Mouse (Mus musculus): ENCODE data around the gene Arhgap33. TPM values are rescaled to one million over a fixed set of nuclear protein-coding genes. Genes with fewer than 3 reads are reported as not detected.
"Not testable (repeated sequence)": the region's sequence is repeated elsewhere in the genome, so short reads cannot be mapped to it uniquely, and the experiment has no call there.

Arhgap33 gene
- polyA plus RNA-seq, 1 experiment from 2014 or later: 1.5 TPM

DNA sequence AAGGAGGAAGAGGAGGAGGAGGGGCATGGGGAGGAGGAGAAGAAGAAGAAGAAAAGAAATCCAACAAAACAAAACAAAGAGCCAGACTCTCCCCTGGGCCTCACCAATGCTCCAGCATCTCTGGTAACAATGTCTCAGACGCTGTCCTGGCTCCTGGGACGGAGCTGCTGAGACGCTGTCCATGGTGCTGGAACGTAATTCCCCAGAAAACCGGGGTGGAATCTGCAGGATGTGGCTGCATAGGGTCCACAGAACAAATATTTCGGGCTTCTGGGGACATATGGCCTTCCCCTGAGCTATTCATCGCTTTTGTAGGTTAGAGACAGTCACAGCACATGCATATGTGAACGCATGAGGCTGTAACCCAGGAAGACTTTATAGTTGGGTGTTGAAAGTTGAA lies 50.6 kb downstream of the Arhgap33 start:
- Histone ChIP-seq H3K27me3 (ENCODE audit: control insufficient read depth, insufficient read depth, low read length) (no peaks in the 10 kb centered on the region), H3K4me1 (replicated peaks; ENCODE audit: control insufficient read depth, insufficient read depth) (no peaks in the 10 kb centered on the region), H3K9me3 (ENCODE audit: control insufficient read depth, low read length) (no peaks in the 10 kb centered on the region), H3K4me3 (ENCODE audit: low read depth, low read length) (no peak overlapping the region), H3K4me2 (replicated peaks; ENCODE audit: low read depth) (no peak overlapping the region), H3K36me3 (ENCODE audit: control insufficient read depth, insufficient read depth, low read length) (no peaks in the 10 kb centered on the region), H3K9ac (ENCODE audit: low read length) (no peak overlapping the region), H3K27ac (replicated peaks) (no peak overlapping the region)
- DNase-seq (ENCODE audit: low spot score) (peak; percentile 54), ATAC-seq (ENCODE audit: low FRiP score, low TSS enrichment) (no peak)
- TF ChIP-seq EP300 (optimal IDR thresholded peaks at IDR 0.05) (no peak), CTCF (IDR thresholded peaks at IDR 0.05; ENCODE audit: low read depth) (no peak)
- WGBS: 17% methylated on average over 8 of the region's 8 CpGs

DNA sequence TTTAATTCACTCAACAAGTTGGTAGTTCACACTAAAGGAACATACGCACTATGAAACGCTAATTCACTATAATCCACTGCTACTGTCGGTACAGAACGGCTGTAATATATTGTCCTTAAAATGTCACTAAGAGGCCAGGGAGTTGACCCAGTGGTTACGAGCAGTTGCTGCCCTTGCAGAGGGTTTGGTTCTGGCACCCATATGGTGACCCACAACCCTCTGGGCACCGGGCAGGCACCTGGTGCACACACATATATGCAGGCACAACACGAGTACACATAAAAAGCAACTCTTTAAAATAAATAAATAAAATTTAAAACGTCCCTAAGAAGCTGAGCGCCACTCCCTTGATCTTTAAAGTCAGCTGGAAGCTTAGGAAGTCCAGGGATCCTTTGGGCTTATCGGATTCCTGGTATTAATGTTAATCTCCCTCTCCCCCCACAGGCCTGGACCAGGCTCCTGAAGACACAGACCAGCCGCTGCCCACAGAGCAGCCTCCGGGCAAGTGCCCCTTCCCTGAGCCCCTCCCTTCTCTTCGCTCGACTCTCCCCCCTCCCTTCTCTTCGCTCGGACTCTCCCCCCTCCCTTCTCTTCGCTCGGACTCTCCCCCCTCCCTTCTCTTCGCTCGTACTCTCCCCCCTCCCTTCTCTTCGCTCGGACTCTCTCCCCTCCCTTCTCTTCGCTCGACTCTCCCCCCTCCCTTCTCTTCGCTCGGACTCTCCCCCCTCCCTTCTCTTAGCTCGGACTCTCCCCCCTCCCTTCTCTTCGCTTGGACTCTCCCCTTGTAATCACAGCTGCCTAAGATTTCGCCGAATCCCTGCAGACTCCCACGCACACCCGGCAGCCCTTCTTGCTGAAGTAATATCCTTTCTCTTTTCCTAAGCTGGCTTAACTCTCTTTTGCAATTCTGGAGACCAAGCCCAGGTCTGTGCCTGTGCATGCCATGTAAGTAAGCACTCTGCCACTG lies 57.2 kb downstream of the Arhgap33 start:
- Histone ChIP-seq H3K9me3 (ENCODE audit: control insufficient read depth, low read length) (no peaks in the 10 kb centered on the region), H3K4me1 (replicated peaks; ENCODE audit: control insufficient read depth, insufficient read depth) (no peaks in the 10 kb centered on the region), H3K27ac (replicated peaks) (no peak overlapping the region), H3K36me3 (ENCODE audit: control insufficient read depth, insufficient read depth, low read length) (no peaks in the 10 kb centered on the region), H3K27me3 (ENCODE audit: control insufficient read depth, insufficient read depth, low read length) (no peaks in the 10 kb centered on the region), H3K4me3 (ENCODE audit: low read depth, low read length) (no peak overlapping the region), H3K9ac (ENCODE audit: low read length) (no peak overlapping the region), H3K4me2 (replicated peaks; ENCODE audit: low read depth) (peak overlapping the region; percentile 38)
- 9% methylated on average over 26 of the region's 32 CpGs for WGBS
- ATAC-seq (ENCODE audit: low FRiP score, low TSS enrichment) (no peak), DNase-seq (ENCODE audit: low spot score) (peak; percentile 10)
- TF ChIP-seq EP300 (optimal IDR thresholded peaks at IDR 0.05) (no peak), CTCF (IDR thresholded peaks at IDR 0.05; ENCODE audit: low read depth) (no peak)

DNA sequence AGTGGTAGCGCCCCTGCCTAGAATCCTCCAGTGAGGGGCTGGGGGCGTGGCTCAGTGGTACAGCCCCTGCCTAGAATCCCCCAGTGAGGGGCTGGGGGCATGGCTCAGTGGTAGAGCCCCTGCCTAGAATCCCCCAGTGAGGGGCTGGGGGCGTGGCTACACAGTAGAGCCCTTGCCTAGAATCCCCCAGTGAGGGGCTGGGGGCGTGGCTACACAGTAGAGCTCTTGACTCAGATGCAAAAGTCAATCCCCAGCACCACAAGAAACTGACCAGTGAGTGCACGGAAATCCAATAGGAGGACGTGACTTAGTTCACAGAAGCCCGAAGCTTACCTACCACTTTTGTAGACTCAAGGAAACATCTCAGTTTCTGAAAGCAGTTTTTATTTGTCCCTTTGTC lies 58.7 kb downstream of the Arhgap33 start:
- not testable (repeated sequence) for H3K9me3 ChIP-seq (ENCODE audit: control insufficient read depth, low read length); H3K36me3 ChIP-seq (ENCODE audit: control insufficient read depth, insufficient read depth, low read length); DNase-seq (ENCODE audit: low spot score); H3K4me2 ChIP-seq (replicated peaks; ENCODE audit: low read depth); ATAC-seq (ENCODE audit: low FRiP score, low TSS enrichment); H3K27ac ChIP-seq (replicated peaks); H3K9ac ChIP-seq (ENCODE audit: low read length); H3K27me3 ChIP-seq (ENCODE audit: control insufficient read depth, insufficient read depth, low read length); H3K4me1 ChIP-seq (replicated peaks; ENCODE audit: control insufficient read depth, insufficient read depth); H3K4me3 ChIP-seq (ENCODE audit: low read depth, low read length)
- WGBS: 92% methylated on average over 7 of the region's 7 CpGs

DNA sequence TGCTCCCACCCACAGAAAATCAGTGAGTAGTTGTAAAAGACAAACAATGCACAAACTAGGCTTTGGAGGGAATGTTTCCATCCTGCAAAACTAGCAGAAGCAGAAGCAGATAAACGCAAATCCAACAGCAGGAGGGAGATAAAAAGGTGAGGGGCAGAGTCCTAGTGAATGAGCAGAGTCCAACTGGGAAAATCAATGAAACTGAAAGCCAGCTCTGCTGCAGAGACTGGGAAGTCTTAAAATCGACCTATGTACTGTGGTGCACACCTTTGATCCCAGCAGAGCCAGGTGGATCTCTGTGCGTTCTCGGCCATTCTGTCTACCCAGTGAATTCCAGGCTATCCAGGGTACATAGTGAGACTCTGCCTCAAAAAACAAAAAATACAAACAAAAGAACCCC lies 59.9 kb downstream of the Arhgap33 start:
- DNase-seq (ENCODE audit: low spot score): no peak
- no peaks in the 10 kb centered on the region for H3K9me3 ChIP-seq (ENCODE audit: control insufficient read depth, low read length)

DNA sequence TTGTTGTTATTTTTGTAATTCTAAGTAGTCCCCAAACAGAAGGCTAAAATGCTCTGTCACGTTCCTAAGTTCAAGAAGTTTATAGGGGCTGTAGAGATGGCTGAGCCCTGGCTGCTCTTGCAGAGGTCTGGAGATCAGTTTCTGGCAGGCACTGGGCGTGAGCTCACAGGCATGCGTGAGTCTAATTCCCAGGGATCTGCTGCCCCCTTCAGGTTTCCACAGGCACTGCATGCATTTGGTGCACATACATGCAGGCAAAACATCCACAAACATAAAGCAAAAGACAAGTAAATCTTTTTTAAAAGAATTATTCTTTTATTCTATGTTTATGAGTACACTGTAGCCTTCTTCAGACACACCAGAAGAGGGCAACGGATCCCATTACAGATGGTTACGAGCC lies 62.4 kb downstream of the Arhgap33 start:
- ATAC-seq (ENCODE audit: low FRiP score, low TSS enrichment): no peak
- no peak overlapping the region for H3K27ac ChIP-seq (replicated peaks)
- H3K36me3 ChIP-seq (ENCODE audit: control insufficient read depth, insufficient read depth, low read length): no peaks in the 10 kb centered on the region
- DNase-seq (ENCODE audit: low spot score): peak; percentile 53
- no peak overlapping the region for H3K9ac ChIP-seq (ENCODE audit: low read length)
- no peaks in the 10 kb centered on the region for H3K9me3 ChIP-seq (ENCODE audit: control insufficient read depth, low read length)
- H3K27me3 ChIP-seq (ENCODE audit: control insufficient read depth, insufficient read depth, low read length): no peaks in the 10 kb centered on the region
- no peaks in the 10 kb centered on the region for H3K4me1 ChIP-seq (replicated peaks; ENCODE audit: control insufficient read depth, insufficient read depth)
- 46% methylated on average over 5 of the region's 5 CpGs for WGBS
- H3K4me2 ChIP-seq (replicated peaks; ENCODE audit: low read depth): no peak overlapping the region
- TF ChIP-seq EP300 (optimal IDR thresholded peaks at IDR 0.05) (no peak), CTCF (IDR thresholded peaks at IDR 0.05; ENCODE audit: low read depth) (peak; percentile 71)
- H3K4me3 ChIP-seq (ENCODE audit: low read depth, low read length): no peak overlapping the region

More for the DNA sequence above, 59.9 kb downstream of the Arhgap33 start:
- TF ChIP-seq EP300 (optimal IDR thresholded peaks at IDR 0.05): no peak
- no peak for TF ChIP-seq CTCF (IDR thresholded peaks at IDR 0.05; ENCODE audit: low read depth)
- Histone ChIP-seq H3K9ac (ENCODE audit: low read length) (no peak overlapping the region), H3K4me1 (replicated peaks; ENCODE audit: control insufficient read depth, insufficient read depth) (no peaks in the 10 kb centered on the region), H3K4me3 (ENCODE audit: low read depth, low read length) (no peak overlapping the region), H3K36me3 (ENCODE audit: control insufficient read depth, insufficient read depth, low read length) (no peaks in the 10 kb centered on the region), H3K4me2 (replicated peaks; ENCODE audit: low read depth) (no peak overlapping the region), H3K27ac (replicated peaks) (no peak overlapping the region), H3K27me3 (ENCODE audit: control insufficient read depth, insufficient read depth, low read length) (no peaks in the 10 kb centered on the region)
- 39% methylated on average over 4 of the region's 4 CpGs for WGBS
- ATAC-seq (ENCODE audit: low FRiP score, low TSS enrichment): no peak

Small RNA genes within 50 kb of the gene (microRNA-seq; reads per million reads assigned to microRNA genes)
- gene Gm38670: 2.6 reads per million

Other genes with a start within 250 kb of the Arhgap33 start
- 9.6 and 10.2 TPM in 2 replicates for gene Clip3, start 243.3 kb downstream of the Arhgap33 start, polyA plus RNA-seq (2015; fragmentation: Nextera tagmentation; extraction: Ambion mirVana)
- 55.4 and 58.8 TPM in 2 replicates for gene Alkbh6, start 226.3 kb downstream of the Arhgap33 start, polyA plus RNA-seq (2015; fragmentation: Nextera tagmentation; extraction: Ambion mirVana)
- gene Syne4, start 220.3 kb downstream of the Arhgap33 start, polyA plus RNA-seq (2015; fragmentation: Nextera tagmentation; extraction: Ambion mirVana): 13.5 and 14.2 TPM in 2 replicates
- gene E130208F15Rik, start 213.3 kb downstream of the Arhgap33 start, polyA plus RNA-seq (2015; fragmentation: Nextera tagmentation; extraction: Ambion mirVana): not detected in 2 replicates
- gene Sdhaf1, start 211.2 kb downstream of the Arhgap33 start, polyA plus RNA-seq (2015; fragmentation: Nextera tagmentation; extraction: Ambion mirVana): 19.1 and 20.2 TPM in 2 replicates
- gene Lrfn3, start 172.3 kb downstream of the Arhgap33 start, polyA plus RNA-seq (2015; fragmentation: Nextera tagmentation; extraction: Ambion mirVana): 2.9 and 3.3 TPM in 2 replicates
- 66.6 and 71.0 TPM in 2 replicates for gene Tyrobp, start 121.3 kb downstream of the Arhgap33 start, polyA plus RNA-seq (2015; fragmentation: Nextera tagmentation; extraction: Ambion mirVana)
- gene Hcst, start 115.2 kb downstream of the Arhgap33 start, polyA plus RNA-seq (2015; fragmentation: Nextera tagmentation; extraction: Ambion mirVana): 3.2 and 3.7 TPM in 2 replicates
- 1.1 TPM in 2 replicates for gene Nfkbid, start 113.3 kb downstream of the Arhgap33 start, polyA plus RNA-seq (2015; fragmentation: Nextera tagmentation; extraction: Ambion mirVana)
- gene Aplp1, start 89.5 kb downstream of the Arhgap33 start, polyA plus RNA-seq (2015; fragmentation: Nextera tagmentation; extraction: Ambion mirVana): 21.7 and 24.1 TPM in 2 replicates
- gene Kirrel2, start 77.4 kb downstream of the Arhgap33 start, polyA plus RNA-seq (2015; fragmentation: Nextera tagmentation; extraction: Ambion mirVana): 0.18 TPM in 2 replicates
- 0.16 and 0.25 TPM in 2 replicates for gene Nphs1, start 76.7 kb downstream of the Arhgap33 start, polyA plus RNA-seq (2015; fragmentation: Nextera tagmentation; extraction: Ambion mirVana)
- 0.42 and 0.68 TPM in 2 replicates for gene Prodh2, start 41.4 kb downstream of the Arhgap33 start, polyA plus RNA-seq (2015; fragmentation: Nextera tagmentation; extraction: Ambion mirVana)
- 66.4 and 75.7 TPM in 2 replicates for gene Hspb6, start 17.1 kb upstream of the Arhgap33 start, polyA plus RNA-seq (2015; fragmentation: Nextera tagmentation; extraction: Ambion mirVana)
- gene Proser3, start 17.2 kb upstream of the Arhgap33 start, polyA plus RNA-seq (2015; fragmentation: Nextera tagmentation; extraction: Ambion mirVana): 2.2 and 2.3 TPM in 2 replicates
- gene Lin37, start 24.8 kb upstream of the Arhgap33 start, polyA plus RNA-seq (2015; fragmentation: Nextera tagmentation; extraction: Ambion mirVana): 30.2 and 30.9 TPM in 2 replicates
- 60.5 and 63.9 TPM in 2 replicates for gene U2af1l4, start 28.2 kb upstream of the Arhgap33 start, polyA plus RNA-seq (2015; fragmentation: Nextera tagmentation; extraction: Ambion mirVana)
- gene Gm49396, start 28.3 kb upstream of the Arhgap33 start, polyA plus RNA-seq (2015; fragmentation: Nextera tagmentation; extraction: Ambion mirVana): 2.5 and 2.6 TPM in 2 replicates
- 185 and 197 TPM in 2 replicates for gene Psenen, start 28.6 kb upstream of the Arhgap33 start, polyA plus RNA-seq (2015; fragmentation: Nextera tagmentation; extraction: Ambion mirVana)
- 1.3 and 1.4 TPM in 2 replicates for gene Igflr1, start 30.4 kb upstream of the Arhgap33 start, polyA plus RNA-seq (2015; fragmentation: Nextera tagmentation; extraction: Ambion mirVana)
- gene Kmt2b, start 53.7 kb upstream of the Arhgap33 start, polyA plus RNA-seq (2015; fragmentation: Nextera tagmentation; extraction: Ambion mirVana): 3.3 and 3.7 TPM in 2 replicates
- 1.6 and 1.8 TPM in 2 replicates for gene Zbtb32, start 63.8 kb upstream of the Arhgap33 start, polyA plus RNA-seq (2015; fragmentation: Nextera tagmentation; extraction: Ambion mirVana)
- gene Upk1a, start 77.8 kb upstream of the Arhgap33 start, polyA plus RNA-seq (2015; fragmentation: Nextera tagmentation; extraction: Ambion mirVana): 0.71 and 0.92 TPM in 2 replicates
- 1,340 and 1,422 TPM in 2 replicates for gene Cox6b1, start 91.1 kb upstream of the Arhgap33 start, polyA plus RNA-seq (2015; fragmentation: Nextera tagmentation; extraction: Ambion mirVana)
- gene Etv2, start 100.8 kb upstream of the Arhgap33 start, polyA plus RNA-seq (2015; fragmentation: Nextera tagmentation; extraction: Ambion mirVana): not detected in 2 replicates
- gene Rbm42, start 115.3 kb upstream of the Arhgap33 start, polyA plus RNA-seq (2015; fragmentation: Nextera tagmentation; extraction: Ambion mirVana): 88.1 and 93.2 TPM in 2 replicates
- gene Haus5, start 129.9 kb upstream of the Arhgap33 start, polyA plus RNA-seq (2015; fragmentation: Nextera tagmentation; extraction: Ambion mirVana): 10.8 and 11.7 TPM in 2 replicates
- 0.21 TPM in 1 of 2 replicates, not detected in the other for gene Pmis2, start 136.5 kb upstream of the Arhgap33 start, polyA plus RNA-seq (2015; fragmentation: Nextera tagmentation; extraction: Ambion mirVana)
- gene 2200002J24Rik, start 163.9 kb upstream of the Arhgap33 start, polyA plus RNA-seq (2015; fragmentation: Nextera tagmentation; extraction: Ambion mirVana): 54.4 and 61.2 TPM in 2 replicates
- 601 and 695 TPM in 2 replicates for gene Atp4a, start 177.1 kb upstream of the Arhgap33 start, polyA plus RNA-seq (2015; fragmentation: Nextera tagmentation; extraction: Ambion mirVana)
- gene Tmem147, start 194.5 kb upstream of the Arhgap33 start, polyA plus RNA-seq (2015; fragmentation: Nextera tagmentation; extraction: Ambion mirVana): 210 and 221 TPM in 2 replicates
- 0.27 and 0.30 TPM in 2 replicates for gene Gapdhs, start 208.6 kb upstream of the Arhgap33 start, polyA plus RNA-seq (2015; fragmentation: Nextera tagmentation; extraction: Ambion mirVana)
- gene Sbsn, start 216.4 kb upstream of the Arhgap33 start, polyA plus RNA-seq (2015; fragmentation: Nextera tagmentation; extraction: Ambion mirVana): 438 and 453 TPM in 2 replicates
- gene Dmkn, start 228.7 kb upstream of the Arhgap33 start, polyA plus RNA-seq (2015; fragmentation: Nextera tagmentation; extraction: Ambion mirVana): 1,959 and 2,038 TPM in 2 replicates